Mouse (Mus musculus) bone marrow, adult 2 months (tissue): ENCODE data around the gene Pak2.

ENCODE experiments used
- CTCF ChIP-seq: fragments of 200-500 bp; IDR thresholded peaks from 2 replicates; pipeline ENCODE4 v1.5.1; 2011; ENCODE audit warnings: low read length, control low read depth; ENCODE audit not compliant: control insufficient read depth, insufficient read depth
- POLR2A ChIP-seq: fragments of 200-500 bp; IDR thresholded peaks from 2 replicates; pipeline ENCODE4 v1.6.1; 2011; ENCODE audit warnings: low read depth, mild to moderate bottlenecking, control low read depth, low read length, borderline replicate concordance; ENCODE audit not compliant: control insufficient read depth

- no peak for TF ChIP-seq CTCF
- TF ChIP-seq POLR2A = no peak
Measured at GRCm38 (mm10) chr16:32087629-32088443, 8.7 kb upstream of the Pak2 start.
